ENCODE assay signal across 7 mouse cellular contexts in genomic region chr9:3531521-3531965, GRCm38 (mm10). TPM values are rescaled to one million over a fixed set of nuclear protein-coding genes. Genes with fewer than 3 reads are reported as not detected.
DNase-seq lines count a peak whose midpoint lies in the region; ATAC-seq and TF ChIP-seq lines count a peak whose summit lies in the region.

No protein-coding gene starts in this region.

- TF ChIP-seq CTCF in bone marrow macrophage, adult 2 months (IDR thresholded peaks at IDR 0.05; ENCODE audit: low read depth, low read length), result no peak

- peaks cover 3% of the 10 kb centered on the region for H3K4me1 ChIP-seq in bone marrow macrophage, adult 2 months (ENCODE audit: control insufficient read depth, insufficient read depth, low read length)
- 0 out of 2 replicates have a peak, but pooled peaks cover 2% of the 10 kb centered on the region for H3K4me1 ChIP-seq in forebrain, embryonic 11.5 days (replicated peaks; ENCODE audit: control insufficient read depth, insufficient read depth, low read length)
- peaks cover 4% of the 10 kb centered on the region; the same call in 1 of the 2 replicates for H3K4me1 ChIP-seq in intestine, embryonic 15.5 days (replicated peaks)
- H3K4me1 ChIP-seq in limb, embryonic 15.5 days, result peaks cover 8% of the 10 kb centered on the region; the same call in 1 of the 2 replicates

- no peaks in the 10 kb centered on the region for H3K9me3 ChIP-seq in forebrain, embryonic 11.5 days (ENCODE audit: control insufficient read depth, low read length)
- no peaks in the 10 kb centered on the region for H3K9me3 ChIP-seq in intestine, embryonic 15.5 days
- H3K9me3 ChIP-seq in limb, embryonic 15.5 days, result no peaks in the 10 kb centered on the region

- H3K27me3 ChIP-seq in forebrain, embryonic 11.5 days (ENCODE audit: control insufficient read depth, insufficient read depth, low read length), result no peaks in the 10 kb centered on the region
- no peaks in the 10 kb centered on the region for H3K27me3 ChIP-seq in intestine, embryonic 15.5 days (replicated peaks)
- H3K27me3 ChIP-seq in limb, embryonic 15.5 days, result no peaks in the 10 kb centered on the region

- H3K4me3 ChIP-seq in bone marrow macrophage, adult 2 months (ENCODE audit: insufficient read depth, low read length), result peak overlapping the region; percentile 60
- H3K4me3 ChIP-seq in forebrain, embryonic 11.5 days (ENCODE audit: low read depth, low read length), result peak overlapping the region; percentile 69
- H3K4me3 ChIP-seq in intestine, embryonic 15.5 days (replicated peaks), result peak overlapping the region; percentile 63
- H3K4me3 ChIP-seq in limb, embryonic 15.5 days, result peak overlapping the region; percentile 69

- H3K27ac ChIP-seq in bone marrow macrophage, adult 2 months (ENCODE audit: insufficient read depth, low read depth, low read length), result no peak overlapping the region
- no peak overlapping the region for H3K27ac ChIP-seq in forebrain, embryonic 11.5 days (ENCODE audit: low read depth, low read length)
- H3K27ac ChIP-seq in intestine, embryonic 15.5 days, result no peak overlapping the region
- H3K27ac ChIP-seq in limb, embryonic 15.5 days, result no peak overlapping the region

- peak; percentile 52 for ATAC-seq in forebrain, embryonic 11.5 days (replicated peaks; ENCODE audit: low FRiP score)
- ATAC-seq in intestine, embryonic 15.5 days, result peak; percentile 50
- no peak for ATAC-seq in limb, embryonic 15.5 days (ENCODE audit: insufficient number of reproducible peaks, low FRiP score, low TSS enrichment, low read depth)

- peak overlapping the region; percentile 44 for H3K9ac ChIP-seq in forebrain, embryonic 11.5 days (ENCODE audit: low read length)
- H3K9ac ChIP-seq in intestine, embryonic 15.5 days, result peak overlapping the region; percentile 73; the same call in 1 of the 2 replicates
- H3K9ac ChIP-seq in limb, embryonic 15.5 days, result peak overlapping the region; percentile 52; the same call in 1 of the 2 replicates

- peak overlapping the region; percentile 57 for H3K4me2 ChIP-seq in forebrain, embryonic 11.5 days (ENCODE audit: low read depth, low read length, severe bottlenecking)
- H3K4me2 ChIP-seq in intestine, embryonic 15.5 days (replicated peaks), result peak overlapping the region; percentile 96
- H3K4me2 ChIP-seq in limb, embryonic 15.5 days, result peak overlapping the region; percentile 93

- TF ChIP-seq POLR2A in bone marrow macrophage, adult 2 months (IDR thresholded peaks at IDR 0.05; ENCODE audit: borderline replicate concordance, low read depth, low read length), result no peak

- 6% methylated on average over 15 of the region's 15 CpGs for WGBS in forebrain, embryonic 11.5 days
- WGBS in intestine, embryonic 15.5 days, result 3% methylated on average over 15 of the region's 15 CpGs
- 2% methylated on average over 15 of the region's 15 CpGs for WGBS in limb, embryonic 15.5 days

- DNase-seq in ES-CJ7 (ENCODE audit: low read depth, low spot score), result peak; percentile 66
- DNase-seq in forebrain, embryonic 11.5 days (ENCODE audit: low spot score), result peak; percentile 60
- peak; percentile 73 to 78 for DNase-seq in right cerebral cortex, adult 2 months (ENCODE audit: low spot score in 2 of 2)
- no peak for DNase-seq in gastrocnemius, postnatal 10 days

- no peaks in the 10 kb centered on the region for H3K36me3 ChIP-seq in forebrain, embryonic 11.5 days (ENCODE audit: control insufficient read depth, insufficient read depth, low read length)
- H3K36me3 ChIP-seq in intestine, embryonic 15.5 days, result no peaks in the 10 kb centered on the region
- H3K36me3 ChIP-seq in limb, embryonic 15.5 days, result no peaks in the 10 kb centered on the region

RNA-seq across cellular contexts. Expression of gene Gucy1a2, which starts 1.0 kb away (rescaled TPM):
- polyA plus RNA-seq in bone marrow macrophage, adult 2 months (2012; ENCODE audit: insufficient read depth, insufficient read length, missing spikeins), result not detected in 2 replicates
- 4.6 and 5.1 TPM in 2 replicates for polyA plus RNA-seq in forebrain, embryonic 11.5 days (2014; fragmentation: Nextera tagmentation; extraction: Ambion mirVana)
- 1.5 TPM in 2 replicates for polyA plus RNA-seq in intestine, embryonic 15.5 days (2015; fragmentation: Nextera tagmentation; extraction: Ambion mirVana)
- 0.92 and 1.8 TPM in 2 replicates for polyA plus RNA-seq in limb, embryonic 15.5 days (2015; fragmentation: Nextera tagmentation; extraction: Ambion mirVana)
- 1 to 10 TPM; 6.3 to 8.1 TPM for total RNA-seq in gastrocnemius, postnatal 10 days (2021)
